Mouse (Mus musculus) midbrain, embryonic 10.5 days (tissue): Measurements from ENCODE around the gene Prex1. TPM values are rescaled to one million over a fixed set of nuclear protein-coding genes. Genes with fewer than 3 reads are reported as not detected.

ENCODE experiments used
- DNase-seq: peaks from one replicate; pipeline ENCODE4 v3.0.0-alpha.2; 2017; ENCODE audit warnings: low spot score
- H3K27ac ChIP-seq: fragments of 300-500 bp; sonication (generic); replicated peaks from 2 replicates; pipeline ENCODE4 v1.5.1; 2016; ENCODE audit warnings: mild to moderate bottlenecking
- H3K27me3 ChIP-seq: fragments of 300-500 bp; sonication (generic); 2 replicates; pipeline ENCODE4 v1.6.1; 2016; ENCODE audit warnings: low read depth, mild to moderate bottlenecking; ENCODE audit not compliant: poor library complexity, severe bottlenecking
- H3K36me3 ChIP-seq: fragments of 300-500 bp; sonication (generic); 2 replicates; pipeline ENCODE4 v1.6.1; 2016; ENCODE audit warnings: mild to moderate bottlenecking, moderate library complexity
- H3K4me1 ChIP-seq: fragments of 300-500 bp; sonication (generic); 2 replicates; pipeline ENCODE4 v1.6.1; 2016
- H3K4me3 ChIP-seq: fragments of 300-500 bp; sonication (generic); 2 replicates; pipeline ENCODE4 v1.5.1; 2016; ENCODE audit warnings: mild to moderate bottlenecking, moderate library complexity
- H3K9me3 ChIP-seq: fragments of 300-500 bp; sonication (generic); replicated peaks from 2 replicates; pipeline ENCODE4 v1.6.1; 2016; ENCODE audit warnings: mild to moderate bottlenecking
- WGBS: fragments of 180-500 bp; shearing (Covaris S2); methylation state at CpG from one replicate; pipeline ENCODE4 v1.1.7; 2016; 5-methylcytosine and 5-hydroxymethylcytosine counted together
- polyA plus RNA-seq: library from polyadenylated mRNA; unstranded; fragments of >200 nt; fragmentation: Nextera tagmentation; extraction: Ambion mirVana; gene quantifications from 2 replicates; pipeline ENCODE4 v1.2.1, GENCODE M21; 2016

The Prex1 gene
- polyA plus RNA-seq, 1 experiment from 2014 or later: 32.3 TPM

- Histone ChIP-seq H3K27me3 (no peaks in the 10 kb centered on the region), H3K36me3 (peaks cover 84% of the 10 kb centered on the region), H3K4me3 (no peak overlapping the region), H3K9me3 (no peaks in the 10 kb centered on the region), H3K27ac (no peak overlapping the region; the same call in 1 of the 2 replicates), H3K4me1 (0 out of 2 replicates have a peak, but pooled peaks cover 4% of the 10 kb centered on the region)
- WGBS: 43% methylated on average over 21 of the region's 21 CpGs
- peak; percentile 74 for DNase-seq
Measured at GRCm38 (mm10) chr2:166592034-166592912, 121.4 kb downstream of the Prex1 start.

- 91% methylated on average over 3 of the region's 3 CpGs for WGBS
- DNase-seq: no peak
- H3K27ac ChIP-seq: no peak overlapping the region
- no peaks in the 10 kb centered on the region for H3K4me1 ChIP-seq
- H3K36me3 ChIP-seq: peaks cover 100% of the 10 kb centered on the region
- no peaks in the 10 kb centered on the region for H3K27me3 ChIP-seq
- no peak overlapping the region for H3K4me3 ChIP-seq
- no peaks in the 10 kb centered on the region for H3K9me3 ChIP-seq
Measured at GRCm38 (mm10) chr2:166584491-166584890, 129.1 kb downstream of the Prex1 start.

GRCm38 (mm10) chr2:166583292-166583691 lies 130.3 kb downstream of the Prex1 start:
- no peaks in the 10 kb centered on the region for H3K4me1 ChIP-seq
- H3K9me3 ChIP-seq: no peaks in the 10 kb centered on the region
- no peaks in the 10 kb centered on the region for H3K27me3 ChIP-seq
- H3K27ac ChIP-seq: no peak overlapping the region
- H3K36me3 ChIP-seq: peaks cover 100% of the 10 kb centered on the region
- no peak overlapping the region for H3K4me3 ChIP-seq
- 92% methylated on average over 5 of the region's 5 CpGs for WGBS
- DNase-seq: no peak

- 95% methylated on average over 21 of the region's 21 CpGs for WGBS
Measured at GRCm38 (mm10) chr2:166581881-166582583, 131.6 kb downstream of the Prex1 start.

GRCm38 (mm10) chr2:166579793-166580192 lies 133.8 kb downstream of the Prex1 start:
- H3K4me3 ChIP-seq: no peak overlapping the region
- peaks cover 94% of the 10 kb centered on the region for H3K36me3 ChIP-seq
- no peaks in the 10 kb centered on the region for H3K9me3 ChIP-seq
- no peak overlapping the region for H3K27ac ChIP-seq
- H3K27me3 ChIP-seq: no peaks in the 10 kb centered on the region
- no peak for DNase-seq
- WGBS: 93% methylated on average over 5 of the region's 5 CpGs
- H3K4me1 ChIP-seq: peaks cover 6% of the 10 kb centered on the region; the same call in 1 of the 2 replicates

More at GRCm38 (mm10) chr2:166581881-166582583, 131.6 kb downstream of the Prex1 start:
- Histone ChIP-seq H3K9me3 (no peaks in the 10 kb centered on the region), H3K4me1 (no peaks in the 10 kb centered on the region), H3K4me3 (no peak overlapping the region), H3K27me3 (no peaks in the 10 kb centered on the region), H3K36me3 (peaks cover 100% of the 10 kb centered on the region), H3K27ac (no peak overlapping the region)
- DNase-seq: no peak

GRCm38 (mm10) chr2:166579361-166579760 lies 134.3 kb downstream of the Prex1 start:
- no peak overlapping the region for H3K27ac ChIP-seq
- peaks cover 6% of the 10 kb centered on the region; the same call in 1 of the 2 replicates for H3K4me1 ChIP-seq
- no peaks in the 10 kb centered on the region for H3K27me3 ChIP-seq
- 93% methylated on average over 10 of the region's 10 CpGs for WGBS
- DNase-seq: no peak
- H3K36me3 ChIP-seq: peaks cover 94% of the 10 kb centered on the region
- H3K9me3 ChIP-seq: no peaks in the 10 kb centered on the region
- H3K4me3 ChIP-seq: no peak overlapping the region

- Histone ChIP-seq H3K36me3 (peaks cover 94% of the 10 kb centered on the region), H3K9me3 (no peaks in the 10 kb centered on the region), H3K27ac (0 out of 2 replicates have a peak overlapping the region, but pooled peaks have one; percentile 23), H3K27me3 (no peaks in the 10 kb centered on the region), H3K4me1 (peaks cover 6% of the 10 kb centered on the region; the same call in 1 of the 2 replicates), H3K4me3 (no peak overlapping the region)
- WGBS: 73% methylated on average over 16 of the region's 17 CpGs
- DNase-seq: no peak
Measured at GRCm38 (mm10) chr2:166575419-166575818, 138.2 kb downstream of the Prex1 start.

- Histone ChIP-seq H3K36me3 (peaks cover 94% of the 10 kb centered on the region), H3K27me3 (no peaks in the 10 kb centered on the region), H3K4me3 (no peak overlapping the region), H3K27ac (0 out of 2 replicates have a peak overlapping the region, but pooled peaks have one; percentile 23), H3K9me3 (no peaks in the 10 kb centered on the region), H3K4me1 (peaks cover 6% of the 10 kb centered on the region; the same call in 1 of the 2 replicates)
- WGBS: 20% methylated on average over 7 of the region's 7 CpGs
- peak; percentile 78 for DNase-seq
Measured at GRCm38 (mm10) chr2:166574934-166575333, 138.7 kb downstream of the Prex1 start.

- DNase-seq: no peak
- H3K27me3 ChIP-seq: no peaks in the 10 kb centered on the region
- peaks cover 6% of the 10 kb centered on the region; the same call in 1 of the 2 replicates for H3K4me1 ChIP-seq
- H3K4me3 ChIP-seq: no peak overlapping the region
- H3K9me3 ChIP-seq: no peaks in the 10 kb centered on the region
- peaks cover 94% of the 10 kb centered on the region for H3K36me3 ChIP-seq
- 95% methylated on average over 5 of the region's 5 CpGs for WGBS
- no peak overlapping the region for H3K27ac ChIP-seq
Measured at GRCm38 (mm10) chr2:166573621-166574020, 140.0 kb downstream of the Prex1 start.

- Histone ChIP-seq H3K4me1 (peaks cover 9% of the 10 kb centered on the region; the same call in 1 of the 2 replicates), H3K27me3 (no peaks in the 10 kb centered on the region), H3K4me3 (no peak overlapping the region), H3K27ac (no peak overlapping the region), H3K9me3 (no peaks in the 10 kb centered on the region), H3K36me3 (peaks cover 94% of the 10 kb centered on the region)
- DNase-seq: no peak
- 97% methylated on average over 3 of the region's 3 CpGs for WGBS
Measured at GRCm38 (mm10) chr2:166572297-166572696, 141.3 kb downstream of the Prex1 start.

- H3K9me3 ChIP-seq: no peaks in the 10 kb centered on the region
- peaks cover 90% of the 10 kb centered on the region for H3K36me3 ChIP-seq
- 93% methylated on average over 9 of the region's 9 CpGs for WGBS
- peaks cover 6% of the 10 kb centered on the region for H3K4me1 ChIP-seq
- no peak overlapping the region for H3K27ac ChIP-seq
- H3K27me3 ChIP-seq: no peaks in the 10 kb centered on the region
- H3K4me3 ChIP-seq: no peak overlapping the region
- no peak for DNase-seq
Measured at GRCm38 (mm10) chr2:166569182-166569581, 144.4 kb downstream of the Prex1 start.

- H3K4me1 ChIP-seq: peaks cover 16% of the 10 kb centered on the region
- H3K9me3 ChIP-seq: no peaks in the 10 kb centered on the region
- no peak overlapping the region for H3K4me3 ChIP-seq
- 75% methylated on average over 5 of the region's 5 CpGs for WGBS
- H3K27me3 ChIP-seq: peaks cover 21% of the 10 kb centered on the region
- no peak for DNase-seq
- no peak overlapping the region for H3K27ac ChIP-seq
- peaks cover 53% of the 10 kb centered on the region for H3K36me3 ChIP-seq
Measured at GRCm38 (mm10) chr2:166565503-166565902, 148.1 kb downstream of the Prex1 start.
